Mouse (Mus musculus) fibroblast of lung, adult 2 months (primary cell): Measurements from ENCODE around the gene Tmx1.

Experiments used
- DNase-seq: peaks from one replicate; pipeline ENCODE4 v3.0.0-alpha.2; 2011; ENCODE audit warnings: low read depth

The Tmx1 gene

DNA sequence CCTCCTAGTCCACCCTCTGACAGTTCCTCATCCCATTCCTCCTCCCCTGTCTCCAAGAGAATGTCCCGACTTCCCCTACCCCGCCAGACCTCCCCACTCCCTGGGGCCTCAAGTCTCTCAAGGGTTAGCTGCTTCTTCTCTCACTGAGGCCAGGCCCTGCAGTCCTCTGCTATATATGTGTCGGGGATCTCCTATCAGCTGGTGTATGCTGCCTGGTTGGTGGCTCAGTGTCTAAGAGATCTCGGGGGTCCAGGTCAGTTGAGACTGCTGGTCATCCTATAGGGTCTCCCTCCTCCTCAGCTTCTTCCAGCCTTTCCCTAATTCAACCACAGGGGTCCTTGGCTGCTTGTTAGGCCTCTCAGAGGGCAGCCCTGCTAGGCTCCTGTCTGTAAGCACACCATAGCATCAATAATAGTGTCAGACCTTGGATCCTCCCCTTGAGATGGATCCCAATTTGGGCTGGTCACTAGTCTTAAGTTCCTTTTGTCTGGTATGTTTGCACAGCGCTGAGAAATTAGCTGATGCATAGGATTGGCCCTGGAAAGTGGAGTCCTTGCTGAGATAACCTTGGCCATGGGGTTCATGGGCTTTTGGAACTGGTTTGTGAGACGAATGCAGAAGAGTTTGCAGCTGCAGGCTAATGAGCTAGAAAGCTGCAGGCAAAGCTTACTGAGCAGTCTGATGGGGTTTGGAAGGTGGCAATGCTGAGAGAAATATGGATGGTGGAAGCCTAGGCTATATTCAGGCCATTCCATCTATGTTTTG, 34.0 kb downstream of the Tmx1 start:
- DNase-seq: no peak

DNA sequence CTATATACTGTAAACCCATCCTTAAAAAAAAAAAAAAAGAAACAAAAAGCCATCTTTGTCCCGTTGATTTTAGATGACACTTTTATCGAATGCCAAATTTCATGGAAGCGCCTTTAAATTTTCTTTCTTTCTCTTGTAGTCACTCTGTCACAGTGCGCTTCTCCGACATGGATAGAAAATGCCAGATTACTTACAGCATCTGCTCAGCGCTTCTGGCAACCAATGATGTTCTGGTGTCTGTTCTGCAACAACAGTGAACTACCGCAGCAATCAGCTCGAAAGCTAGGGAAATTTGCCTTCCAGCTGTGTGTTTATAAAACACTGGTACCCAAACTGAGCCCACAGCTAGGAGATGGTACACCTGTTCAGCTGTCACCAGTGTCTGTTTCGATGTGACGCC, 39.5 kb downstream of the Tmx1 start:
- DNase-seq: no peak

DNA sequence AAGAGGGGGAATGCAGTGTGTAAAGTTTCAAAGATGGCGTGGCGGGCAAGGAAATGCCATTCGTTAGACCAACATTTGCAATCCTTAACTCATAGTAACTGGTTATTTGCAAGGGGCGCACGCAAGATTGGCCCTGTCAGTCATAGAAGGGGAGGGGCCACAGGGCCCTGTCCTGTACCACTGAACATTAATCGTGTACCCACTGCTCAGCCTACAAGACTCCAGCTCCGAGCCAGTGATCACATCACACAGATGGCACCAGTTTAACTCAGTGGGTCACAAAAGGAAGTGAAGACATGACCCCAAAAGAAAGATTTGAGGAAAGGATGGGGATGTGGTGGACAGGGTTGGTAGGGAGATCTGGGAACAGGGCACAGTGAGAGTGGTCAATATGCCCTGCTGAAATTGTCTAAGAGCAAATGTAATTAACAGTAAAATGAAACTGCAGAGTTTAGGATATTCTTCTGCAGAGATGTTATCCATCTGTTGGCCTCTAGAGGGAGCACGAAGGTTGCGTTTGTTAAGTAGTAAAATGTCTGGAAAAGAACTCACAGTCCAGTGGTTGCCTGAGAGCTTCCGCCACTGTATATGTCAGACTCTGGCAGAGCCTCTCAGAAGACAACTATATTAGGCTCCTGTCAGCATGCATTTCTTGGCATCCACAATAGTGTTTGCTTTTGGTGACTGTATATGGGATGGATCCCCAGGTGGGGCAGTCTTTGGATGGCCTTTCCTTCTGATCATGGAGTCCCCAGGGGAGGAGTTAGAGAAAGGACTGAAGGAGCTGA, 41.8 kb downstream of the Tmx1 start:
- DNase-seq: peak; percentile 42

DNA sequence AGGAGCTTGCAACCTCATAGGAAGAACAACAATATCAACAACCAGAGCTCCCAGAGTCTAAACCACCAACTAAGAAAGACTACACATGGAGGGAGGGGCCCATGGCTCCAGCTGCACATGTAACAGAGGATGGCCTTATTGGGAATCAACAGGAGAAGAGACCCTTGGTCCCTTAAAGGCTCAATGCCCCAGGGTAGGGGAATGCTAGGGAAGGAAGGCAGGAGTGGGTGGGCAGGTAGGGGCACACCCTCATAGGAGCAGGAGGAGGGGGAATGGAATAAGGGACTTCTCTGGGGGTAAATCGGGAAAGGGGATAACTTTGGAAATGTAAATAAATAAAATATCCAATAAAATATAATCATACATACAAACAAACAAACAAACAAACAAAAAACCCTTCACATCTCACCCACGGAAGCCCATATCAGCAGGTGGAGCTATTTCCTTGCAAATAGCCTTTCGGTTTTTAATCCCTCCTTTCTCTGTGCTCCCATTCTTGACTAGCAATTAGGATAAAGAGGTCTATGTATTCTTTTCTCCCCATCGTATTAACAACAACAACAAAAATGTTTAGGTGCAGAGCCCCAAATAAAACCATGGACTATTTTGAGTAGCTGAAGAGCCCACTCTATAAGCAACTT, 42.5 kb downstream of the Tmx1 start:
- peak; percentile 21 for DNase-seq

DNA sequence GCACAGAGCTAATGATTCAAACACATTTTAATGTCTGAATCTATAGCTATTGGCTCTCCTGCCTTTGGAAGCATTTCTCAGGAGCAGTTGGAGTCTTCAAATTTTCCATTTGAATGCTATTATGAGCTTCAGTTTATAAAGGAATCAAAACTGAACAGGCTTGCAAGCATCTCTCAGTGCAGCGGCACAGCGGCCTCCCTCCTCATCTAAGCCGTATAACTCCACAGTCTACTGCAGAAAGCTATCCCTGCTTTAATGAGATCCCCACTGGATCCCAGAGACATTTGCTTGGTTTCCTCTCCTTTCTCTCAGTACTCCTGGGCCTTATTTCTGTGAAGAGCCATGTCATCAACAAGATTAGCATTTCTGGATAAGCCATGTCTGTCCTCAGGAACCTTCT, 45.2 kb downstream of the Tmx1 start:
- DNase-seq: no peak

DNA sequence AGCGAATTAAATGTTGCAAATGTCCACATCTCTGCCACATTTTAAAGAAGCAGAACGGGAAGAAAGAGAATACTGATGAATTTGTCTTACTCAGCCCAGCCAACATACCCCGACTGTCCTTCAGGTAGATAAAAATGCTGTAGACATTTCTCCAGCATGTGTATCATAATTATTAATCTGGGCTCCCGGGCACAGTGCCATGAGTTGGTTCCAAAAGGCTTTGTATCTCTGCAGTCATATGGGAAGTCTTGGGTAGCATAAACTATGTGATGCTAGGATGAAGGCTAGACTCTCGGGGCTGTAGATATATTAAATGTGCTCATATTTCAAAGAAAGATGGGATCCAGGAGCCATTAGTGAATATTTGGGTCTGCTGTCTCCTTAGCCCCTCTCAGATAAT, 53.1 kb downstream of the Tmx1 start:
- DNase-seq: no peak

DNA sequence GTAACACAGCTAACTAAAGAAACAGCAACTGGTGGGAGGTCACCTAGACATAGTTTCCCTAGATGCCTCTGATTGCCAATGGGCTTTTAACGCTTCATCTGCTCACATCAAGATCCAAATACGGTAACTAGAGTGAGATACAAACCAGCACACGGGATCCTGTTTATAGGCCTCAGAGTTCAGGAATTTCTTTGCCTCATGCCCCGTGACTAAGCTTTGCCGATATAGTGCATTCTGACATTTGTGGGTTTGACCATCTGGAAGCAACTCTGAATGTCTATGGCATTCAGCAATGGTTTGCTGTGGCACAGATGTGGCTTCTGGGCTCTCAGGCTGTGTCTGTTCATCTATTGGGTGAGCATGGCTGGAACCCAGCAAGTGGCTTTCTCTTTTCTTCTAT, 59.1 kb downstream of the Tmx1 start:
- DNase-seq: peak; percentile 84

DNA sequence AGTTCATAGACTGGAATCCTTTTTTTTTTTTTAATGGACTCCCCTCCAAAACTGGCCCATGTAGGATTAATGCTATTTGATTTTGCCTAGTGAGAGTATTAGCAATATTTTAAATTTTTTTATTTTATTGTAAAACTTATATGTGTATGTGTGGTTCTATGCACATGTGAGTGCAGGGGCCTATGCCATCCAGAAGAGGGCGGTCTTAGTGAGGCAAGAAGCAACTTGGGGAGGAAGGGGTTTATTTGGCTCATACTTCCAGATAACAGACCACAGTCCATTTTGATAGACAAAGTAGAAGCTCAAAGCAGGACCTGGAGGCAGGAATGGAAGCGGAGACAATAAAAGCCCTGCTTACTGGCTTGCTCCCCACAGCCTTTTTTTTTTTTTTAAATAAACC, 59.5 kb downstream of the Tmx1 start:
- no peak for DNase-seq
